Mouse (Mus musculus): ENCODE results near the gene F2.
"Not testable (repeated sequence)": the region's sequence is repeated elsewhere in the genome, so short reads cannot be mapped to it uniquely, and the experiment has no call there.

F2 gene

DNA sequence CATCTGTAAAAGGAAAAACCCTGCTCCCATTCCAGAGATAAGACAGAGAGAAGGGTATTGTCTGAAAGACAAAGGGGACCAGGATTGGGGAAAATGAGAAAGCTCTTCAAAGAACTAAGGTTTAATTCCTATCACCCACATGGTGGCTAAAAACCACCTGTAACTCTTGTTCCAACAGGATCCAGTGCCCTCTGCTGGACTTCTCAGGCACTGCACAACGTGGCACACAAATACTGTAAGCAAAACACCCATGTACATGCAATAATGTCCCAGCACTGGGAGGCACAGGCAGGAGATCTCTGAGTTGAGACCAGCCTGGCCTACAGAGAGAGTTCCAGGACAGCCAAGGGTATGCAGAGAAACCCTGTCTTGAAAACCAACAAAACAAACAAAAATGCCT is 10.5 kb upstream of the F2 start:
- peak; percentile 78 for DNase-seq (ENCODE audit: low read depth, low spot score)

- peak; percentile 52 for DNase-seq (ENCODE audit: low read depth, low spot score)
Observed at GRCm38 (mm10) chr2:91645811-91646210, 9.6 kb upstream of the F2 start.

DNA sequence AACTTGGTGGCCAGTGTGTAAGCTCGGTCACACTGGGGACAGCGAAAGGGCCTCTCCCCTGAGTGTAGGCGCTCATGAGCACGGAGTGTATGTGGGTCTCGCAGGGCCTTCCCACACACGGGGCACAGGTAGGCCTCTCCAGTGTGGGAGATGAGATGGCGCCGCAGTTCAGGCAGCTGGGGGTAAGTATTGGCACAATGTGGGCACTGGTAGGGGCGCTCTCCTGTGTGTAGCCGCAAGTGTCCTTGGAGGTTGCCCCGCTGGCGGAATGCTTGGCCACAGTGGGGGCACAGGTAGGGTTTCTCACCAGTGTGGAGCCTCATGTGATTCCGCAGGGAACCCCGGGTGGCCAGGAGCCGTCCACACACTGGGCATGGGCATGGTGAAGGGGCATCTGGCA is 9.1 kb upstream of the F2 start:
- no peak for DNase-seq (ENCODE audit: low read depth, low spot score)

- DNase-seq (ENCODE audit: low read depth, low spot score) = peak; percentile 71
Observed at GRCm38 (mm10) chr2:91644021-91644420, 7.8 kb upstream of the F2 start.

DNA sequence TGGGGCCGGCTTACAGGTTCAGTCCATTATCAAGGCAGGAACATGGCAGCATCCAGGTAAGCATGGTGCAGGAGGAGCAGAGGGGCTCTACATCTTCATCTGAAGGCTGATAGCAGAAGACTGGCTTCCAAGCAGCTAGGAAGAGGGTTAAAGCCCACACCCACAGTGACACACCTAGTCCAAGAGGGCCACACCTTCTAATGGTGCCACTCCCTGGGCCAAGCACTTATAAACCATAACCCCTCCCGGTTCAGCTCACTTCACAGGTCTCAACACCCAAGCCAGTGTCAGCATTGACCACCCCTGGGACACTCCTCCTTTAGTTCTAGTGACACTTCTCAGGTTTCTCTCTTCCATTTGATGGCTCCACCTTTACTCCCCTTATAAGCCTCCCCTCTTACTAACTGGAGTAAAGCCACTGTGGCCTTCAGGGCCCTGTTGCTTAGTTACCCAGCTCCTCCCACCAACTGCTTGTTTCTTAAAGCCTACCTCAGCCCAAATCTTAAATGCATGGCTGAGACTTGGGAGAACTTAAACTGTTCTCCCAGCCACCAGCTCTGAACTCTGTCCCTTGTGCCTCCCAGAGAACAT is 6.7 kb upstream of the F2 start:
- DNase-seq (ENCODE audit: low read depth, low spot score) = no peak

DNA sequence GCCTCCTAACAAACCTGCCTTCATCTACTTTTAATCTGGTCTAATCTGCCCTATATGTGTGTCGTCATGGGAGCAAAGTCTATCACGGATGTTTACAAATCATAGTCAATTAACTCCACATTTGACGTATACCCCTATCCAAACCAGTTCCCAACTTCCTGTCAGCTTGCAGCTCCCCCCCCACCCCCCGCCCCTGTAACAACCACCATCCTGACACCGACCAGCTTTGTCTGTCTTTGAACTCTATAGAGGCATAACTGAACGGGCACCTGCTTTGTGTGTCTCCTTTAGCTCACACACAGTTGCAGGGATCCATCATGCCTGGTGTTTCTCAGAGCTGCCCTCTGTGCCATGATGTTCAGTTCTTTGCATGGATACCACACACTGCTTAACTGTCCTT is 2.7 kb upstream of the F2 start:
- DNase-seq (ENCODE audit: low read depth, low spot score) = peak; percentile 40

- DNase-seq (ENCODE audit: low read depth, low spot score) = no peak
Observed at GRCm38 (mm10) chr2:91636727-91637338, 619 bp upstream of the F2 start.

DNA sequence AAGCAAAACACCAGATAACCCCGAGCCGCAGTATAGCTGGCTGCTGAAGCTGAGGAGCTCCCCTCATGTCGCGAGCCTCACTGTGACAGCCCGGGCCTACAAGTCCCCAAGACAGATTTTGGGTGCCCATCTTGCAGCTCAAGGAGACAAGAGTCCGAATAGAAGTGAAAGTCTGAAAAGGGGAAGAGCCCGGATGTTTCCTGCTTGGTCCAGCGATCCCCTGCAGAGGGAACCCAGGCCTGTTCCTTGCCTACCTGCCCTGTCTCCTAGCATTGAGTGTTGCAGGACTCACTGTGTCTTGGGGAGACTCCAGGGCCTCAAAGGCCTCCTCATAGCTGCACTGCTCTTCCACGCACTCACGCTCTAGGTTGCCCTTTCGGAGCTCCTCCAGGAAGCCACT is 728 bp downstream of the F2 start:
- no peak for DNase-seq (ENCODE audit: low read depth, low spot score)

DNA sequence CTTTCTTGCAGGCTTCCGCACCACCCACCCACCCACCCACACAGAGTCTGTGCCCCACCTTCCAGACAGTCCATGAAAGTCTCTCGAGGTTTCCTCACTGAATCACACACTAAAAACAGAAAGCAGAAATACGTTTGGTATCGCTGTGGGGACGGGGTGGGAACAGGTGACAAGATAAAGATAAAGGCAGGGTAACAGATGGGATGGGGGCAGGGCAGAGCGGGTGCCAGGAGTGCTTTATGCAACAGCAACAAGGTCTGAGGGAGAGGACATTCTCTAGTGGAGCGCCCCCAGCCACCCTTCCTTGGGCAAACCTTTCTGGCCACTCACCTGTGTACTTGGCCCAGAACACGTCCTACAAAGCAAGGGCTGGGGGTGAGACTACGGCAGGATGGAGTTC is 1.4 kb downstream of the F2 start:
- DNase-seq (ENCODE audit: low read depth, low spot score) = no peak

GRCm38 (mm10) chr2:91633334-91633977 is 2.8 kb downstream of the F2 start:
- DNase-seq (ENCODE audit: low read depth, low spot score) = no peak

DNA sequence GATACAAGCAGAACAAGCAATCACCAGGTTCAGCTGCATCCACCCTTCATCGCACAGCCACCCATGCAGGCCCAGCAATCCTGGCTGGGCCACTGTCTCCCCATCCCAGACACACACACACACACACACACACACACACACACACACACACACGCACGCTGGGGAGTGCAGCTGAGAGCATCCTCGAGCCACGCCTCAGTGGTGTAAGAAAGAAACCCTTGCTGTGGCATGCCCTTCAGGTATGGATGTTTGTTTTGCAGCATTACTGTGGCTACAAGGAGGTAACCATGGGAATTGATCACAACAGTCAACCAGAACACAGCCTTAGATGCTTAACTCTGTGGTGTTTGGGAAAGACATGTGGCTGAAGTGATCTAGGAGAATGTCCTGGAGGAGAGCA is 3.9 kb downstream of the F2 start:
- DNase-seq (ENCODE audit: low read depth, low spot score) = no peak

- DNase-seq (ENCODE audit: low read depth, low spot score) = no peak
Observed at GRCm38 (mm10) chr2:91631826-91632225, 4.4 kb downstream of the F2 start.

DNA sequence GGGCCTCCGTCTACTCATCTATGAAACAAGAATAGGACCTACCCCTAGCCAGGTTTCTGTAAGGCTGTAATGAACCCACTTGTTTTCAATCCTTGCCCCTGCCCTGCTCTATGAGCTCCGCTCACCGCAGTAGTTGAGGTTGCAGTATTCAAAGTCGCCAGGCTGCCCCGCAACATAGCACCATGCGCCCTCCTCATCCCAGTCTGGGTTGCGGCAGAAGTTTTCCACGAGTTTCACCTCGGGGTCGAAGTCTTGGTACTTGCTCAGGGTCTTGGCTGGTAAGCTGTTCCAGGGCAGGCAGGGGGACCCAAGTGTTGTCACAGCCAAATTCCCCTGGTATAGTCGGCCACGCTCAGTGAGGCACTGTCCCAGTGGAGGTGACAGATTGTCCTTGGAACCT is 5.8 kb downstream of the F2 start:
- DNase-seq (ENCODE audit: low read depth, low spot score) = no peak

DNA sequence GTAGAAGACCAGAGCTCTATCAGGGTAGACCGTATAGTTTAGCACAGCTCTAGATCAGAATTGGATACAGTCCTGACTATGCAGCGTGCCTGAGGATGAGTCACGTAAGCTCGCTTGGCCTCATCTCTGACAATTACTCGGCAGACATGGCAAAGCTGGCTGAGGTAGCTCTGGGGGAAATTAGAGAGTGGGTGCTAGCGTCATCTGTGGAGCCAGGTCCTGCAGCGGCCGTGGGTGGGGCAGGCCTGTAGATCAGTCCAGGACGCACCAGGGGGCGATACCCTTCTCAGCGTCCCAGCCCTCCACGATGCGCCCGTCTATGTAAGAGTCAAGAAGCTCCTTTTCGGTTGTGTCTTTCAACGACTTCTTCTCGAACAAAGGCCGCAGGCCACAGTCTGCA is 6.5 kb downstream of the F2 start:
- no peak for DNase-seq (ENCODE audit: low read depth, low spot score)

- no peak for DNase-seq (ENCODE audit: low read depth, low spot score)
Observed at GRCm38 (mm10) chr2:91628171-91628570, 8.0 kb downstream of the F2 start.

DNA sequence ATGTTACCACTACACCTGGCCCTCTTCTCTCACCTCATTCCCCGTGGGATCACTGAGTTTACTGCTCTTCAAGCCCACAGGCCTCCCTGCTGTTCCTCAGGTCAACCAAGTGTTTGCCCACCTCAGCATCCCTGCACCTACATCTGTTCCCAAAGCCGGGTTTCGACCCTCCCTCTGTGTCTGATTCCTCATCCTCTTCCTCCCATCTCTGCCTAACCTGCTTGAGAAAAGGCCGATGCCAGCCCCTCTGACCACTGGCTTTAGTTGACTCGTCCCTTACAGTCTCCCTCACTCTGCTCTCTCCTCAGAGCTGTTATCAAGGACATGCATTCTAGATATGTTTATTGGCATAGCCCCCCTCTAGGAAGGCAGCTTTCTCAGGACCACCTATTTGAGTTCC is 8.7 kb downstream of the F2 start:
- no peak for DNase-seq (ENCODE audit: low read depth, low spot score)

DNA sequence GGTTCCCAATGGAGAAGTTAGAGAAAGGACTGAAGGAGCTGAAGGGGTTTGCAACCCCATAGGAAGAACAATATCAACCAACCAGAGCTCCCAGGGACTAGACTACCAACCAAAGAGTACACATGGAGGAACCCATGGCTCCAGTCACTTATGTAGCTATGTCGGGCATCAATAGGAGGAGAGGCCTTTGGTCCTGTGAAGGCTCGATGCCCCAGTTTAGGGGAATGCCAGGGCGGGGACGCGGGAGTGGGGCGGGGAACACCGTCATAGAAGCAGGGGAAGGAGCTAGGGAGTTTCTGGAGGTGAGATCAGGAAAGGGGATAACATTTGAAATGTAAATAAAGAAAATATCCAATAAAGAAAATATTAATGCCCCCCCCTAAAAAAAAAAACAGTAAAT is 12.8 kb downstream of the F2 start:
- DNase-seq (ENCODE audit: low read depth, low spot score) = not testable (repeated sequence)

GRCm38 (mm10) chr2:91622356-91622755 is 13.9 kb downstream of the F2 start:
- DNase-seq (ENCODE audit: low read depth, low spot score) = no peak

DNA sequence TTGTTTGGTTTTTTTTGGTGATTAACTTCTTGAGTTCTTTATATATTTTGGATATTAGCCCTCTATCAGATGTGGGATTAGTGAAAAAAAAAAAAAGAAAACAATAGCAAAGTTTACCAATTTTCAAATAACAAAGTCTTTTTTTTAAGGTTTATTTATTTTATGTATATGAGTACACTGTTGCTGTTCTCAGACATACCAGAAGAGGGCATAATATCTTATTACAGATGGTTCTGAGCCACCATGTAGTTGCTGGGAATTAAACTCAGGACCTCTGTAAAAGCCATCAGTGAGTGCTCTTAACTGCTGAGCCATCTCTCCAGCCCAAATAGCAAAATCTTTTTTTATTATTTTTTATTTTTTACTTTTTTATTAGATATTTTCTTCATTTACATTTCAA is 26.8 kb downstream of the F2 start:
- DNase-seq (ENCODE audit: low read depth, low spot score) = not testable (repeated sequence)

DNA sequence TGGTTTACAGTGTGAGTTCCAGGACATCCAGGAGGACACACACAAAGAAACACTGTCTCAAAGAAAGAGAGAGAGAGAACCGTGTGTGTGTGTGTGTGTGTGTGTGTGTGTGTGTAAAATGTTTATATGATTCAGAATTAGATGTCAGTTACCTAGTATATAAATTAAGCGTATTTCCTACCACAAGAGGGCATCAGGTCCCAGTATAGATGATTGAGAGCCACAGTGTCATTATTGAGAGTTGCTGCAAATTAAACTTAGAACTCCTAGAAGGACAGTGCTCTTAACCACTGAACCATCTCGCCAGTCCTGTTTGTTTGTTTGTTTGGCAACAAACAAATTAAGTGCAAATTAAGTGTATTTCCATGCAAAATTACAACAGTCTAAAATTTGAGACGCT is 33.8 kb downstream of the F2 start:
- peak; percentile 45 for DNase-seq (ENCODE audit: low read depth, low spot score)

DNA sequence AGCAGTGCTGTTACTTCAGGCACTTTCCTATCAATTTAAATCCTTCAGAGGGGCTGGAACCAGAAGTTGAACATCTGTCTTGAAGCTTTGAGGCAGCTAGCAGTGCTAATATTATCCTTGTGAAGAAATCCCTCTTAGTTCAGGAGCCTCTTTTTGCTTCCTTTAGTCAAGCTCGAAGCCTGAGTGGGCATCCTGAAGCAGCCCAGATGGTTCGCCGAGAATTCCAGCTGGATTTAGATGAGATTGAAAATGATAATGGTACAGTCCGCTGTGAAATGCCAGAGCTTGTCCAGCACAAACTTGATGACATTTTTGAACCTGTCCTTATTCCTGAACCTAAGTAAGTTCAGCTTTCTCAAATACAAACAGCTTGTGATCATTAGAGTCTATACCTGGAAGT is 35.7 kb downstream of the F2 start:
- DNase-seq (ENCODE audit: low read depth, low spot score) = no peak

GRCm38 (mm10) chr2:91586242-91586641 is 50.0 kb downstream of the F2 start:
- no peak for DNase-seq (ENCODE audit: low read depth, low spot score)

GRCm38 (mm10) chr2:91580894-91581293 is 55.3 kb downstream of the F2 start:
- DNase-seq (ENCODE audit: low read depth, low spot score) = no peak
